Mouse (Mus musculus) midbrain, embryonic 16.5 days (tissue): ENCODE data around the gene Gm20777. TPM values are rescaled to one million over a fixed set of nuclear protein-coding genes. Genes with fewer than 3 reads are reported as not detected.
"Not testable (repeated sequence)": the region's sequence is repeated elsewhere in the genome, so short reads cannot be mapped to it uniquely, and the experiment has no call there.

Experiments
- ATAC-seq: fragments of 200-750 bp; cut with Nextera tagmentation; 2 replicates; pipeline ENCODE4 v1.8.0; 2017; ENCODE audit warnings: moderate TSS enrichment
- H3K27ac ChIP-seq: fragments of 300-500 bp; sonication (generic); 2 replicates; pipeline ENCODE4 v1.5.1; 2014; ENCODE audit warnings: mild to moderate bottlenecking, low read length, mixed read lengths
- H3K27me3 ChIP-seq: fragments of 300-500 bp; sonication (generic); 2 replicates; pipeline ENCODE4 v1.6.1; 2014; ENCODE audit warnings: low read depth, low read length, mixed read lengths; ENCODE audit not compliant: control insufficient read depth, insufficient read depth
- H3K36me3 ChIP-seq: fragments of 300-500 bp; sonication (generic); 2 replicates; pipeline ENCODE4 v1.6.1; 2014; ENCODE audit warnings: mild to moderate bottlenecking, low read length, moderate library complexity, mixed read lengths; ENCODE audit not compliant: control insufficient read depth, insufficient read depth
- H3K4me1 ChIP-seq: fragments of 300-500 bp; sonication (generic); 2 replicates; pipeline ENCODE4 v1.6.1; 2014; ENCODE audit warnings: mild to moderate bottlenecking, low read length, mixed read lengths; ENCODE audit not compliant: control insufficient read depth, insufficient read depth
- H3K4me2 ChIP-seq: fragments of 300-500 bp; sonication (generic); 2 replicates; pipeline ENCODE4 v1.6.1; 2014; ENCODE audit warnings: mild to moderate bottlenecking, low read length, mixed read lengths
- H3K4me3 ChIP-seq: fragments of 300-500 bp; sonication (generic); 2 replicates; pipeline ENCODE4 v1.5.1; 2014; ENCODE audit warnings: low read depth, mild to moderate bottlenecking, low read length, moderate library complexity, mixed read lengths
- H3K9ac ChIP-seq: fragments of 300-500 bp; sonication (generic); 2 replicates; pipeline ENCODE4 v1.6.1; 2014; ENCODE audit warnings: low read depth, low read length, mixed read lengths
- H3K9me3 ChIP-seq: fragments of 300-500 bp; sonication (generic); replicated peaks from 2 replicates; pipeline ENCODE4 v1.6.1; 2014; ENCODE audit warnings: mild to moderate bottlenecking, low read length, mixed read lengths; ENCODE audit not compliant: control insufficient read depth, poor library complexity, severe bottlenecking
- WGBS: fragments of 180-500 bp; shearing (Covaris S2); extraction: QIAGEN DNeasy Blood & Tissue Kit; methylation state at CpG from one replicate; pipeline ENCODE4 v1.1.7; 2014; 5-methylcytosine and 5-hydroxymethylcytosine counted together
- polyA plus RNA-seq: library from polyadenylated mRNA; unstranded; fragments of >200 nt; fragmentation: Nextera tagmentation; extraction: Ambion mirVana; gene quantifications from 2 replicates; pipeline ENCODE4 v1.2.1, GENCODE M21; 2015

Gm20777 gene
- polyA plus RNA-seq: not detected in 2 replicates

GRCm38 (mm10) chrY:10752350-10752749 is at the start of gene Gm20777:
Gm20777 (minus strand) TSS chrY:10752450.
- not testable (repeated sequence) for H3K9me3 ChIP-seq, H3K27ac ChIP-seq, H3K4me2 ChIP-seq, H3K9ac ChIP-seq, H3K27me3 ChIP-seq, H3K4me1 ChIP-seq, H3K36me3 ChIP-seq, H3K4me3 ChIP-seq, ATAC-seq

GRCm38 (mm10) chrY:10709551-10709950 is 42.7 kb downstream of the Gm20777 start:
- H3K27me3 ChIP-seq, ATAC-seq, H3K36me3 ChIP-seq, H3K4me1 ChIP-seq, H3K4me3 ChIP-seq, H3K9ac ChIP-seq, H3K4me2 ChIP-seq, H3K9me3 ChIP-seq, H3K27ac ChIP-seq: not testable (repeated sequence)
- no CpG with 5 or more reads among the region's 5 CpGs for WGBS

GRCm38 (mm10) chrY:10708761-10709160 is 43.5 kb downstream of the Gm20777 start:
- H3K27ac ChIP-seq, ATAC-seq, H3K9me3 ChIP-seq, H3K4me1 ChIP-seq, H3K9ac ChIP-seq, H3K4me2 ChIP-seq, H3K36me3 ChIP-seq, H3K27me3 ChIP-seq, H3K4me3 ChIP-seq: not testable (repeated sequence)
- WGBS: 93% methylated on average over 26 of the region's 30 CpGs

GRCm38 (mm10) chrY:10708226-10708625 is 44.0 kb downstream of the Gm20777 start:
- not testable (repeated sequence) for H3K27me3 ChIP-seq, H3K4me3 ChIP-seq, ATAC-seq, H3K4me1 ChIP-seq, H3K9ac ChIP-seq, H3K27ac ChIP-seq, H3K9me3 ChIP-seq, H3K4me2 ChIP-seq, H3K36me3 ChIP-seq
- WGBS: 88% methylated on average over 14 of the region's 16 CpGs

- not testable (repeated sequence) for ATAC-seq, H3K27me3 ChIP-seq, H3K27ac ChIP-seq, H3K9ac ChIP-seq, H3K4me3 ChIP-seq, H3K36me3 ChIP-seq, H3K9me3 ChIP-seq, H3K4me1 ChIP-seq, H3K4me2 ChIP-seq
- WGBS: 95% methylated on average over 3 of the region's 7 CpGs
Observed at GRCm38 (mm10) chrY:10706686-10707085, 45.6 kb downstream of the Gm20777 start.

Other genes starting within 250 kb of the Gm20777 start
- gene Gm20737, start 216.4 kb downstream of the Gm20777 start, polyA plus RNA-seq: not detected in 2 replicates
- not detected in 2 replicates for gene Gm21775, start 199.0 kb downstream of the Gm20777 start, polyA plus RNA-seq
- gene Gm21900, start 136.1 kb downstream of the Gm20777 start, polyA plus RNA-seq: not detected in 2 replicates